Mouse (Mus musculus) heart, adult 18-20 months (tissue): ENCODE measurements around the gene Bcap29. TPM values are rescaled to one million over a fixed set of nuclear protein-coding genes. Genes with fewer than 3 reads are reported as not detected.
"Not testable (repeated sequence)": the region's sequence is repeated elsewhere in the genome, so short reads cannot be mapped to it uniquely, and the experiment has no call there.

Experiments used
- DNase-seq, 2 experiments: peaks; one replicate each; pipeline ENCODE4 v3.0.0; 2021 to 2022; ENCODE audit warnings: mixed read lengths in 1 of 2
- long read RNA-seq, 2 experiments: library from polyadenylated mRNA; stranded (forward); transcript quantifications; one replicate each; pipeline ENCODE4 v2.0.0; 2021
- total RNA-seq, 2 experiments: library from RNA; stranded (reverse); gene quantifications; 2 replicates each; pipeline ENCODE4 v1.2.3; 2021

Gene Bcap29
- total RNA-seq = 10 to 100 TPM; 32.2 to 39.2 TPM
- long read RNA-seq, experiment 1, full-length matches to known transcripts = 64 of 72 reads
- long read RNA-seq, experiment 1, partial matches to known transcripts = 1 of 72 reads
- long read RNA-seq, experiment 1, other reads (novel, unspliced or antisense) = 7 of 72 reads
- long read RNA-seq, experiment 2, full-length matches to known transcripts = 29 of 31 reads
- long read RNA-seq, experiment 2, partial matches to known transcripts = 1 of 31 reads
- long read RNA-seq, experiment 2, other reads (novel, unspliced or antisense) = 1 of 31 reads

GRCm38 (mm10) chr12:31634343-31635239 lies at the start of gene Bcap29:
Gene Bcap29 (minus strand): TSS chr12:31634658.
- DNase-seq = peak; percentile 82 to 83

- DNase-seq = no peak
These were observed 32.7 kb upstream of the Bcap29 start for GRCm38 (mm10) chr12:31667187-31667586.

DNA sequence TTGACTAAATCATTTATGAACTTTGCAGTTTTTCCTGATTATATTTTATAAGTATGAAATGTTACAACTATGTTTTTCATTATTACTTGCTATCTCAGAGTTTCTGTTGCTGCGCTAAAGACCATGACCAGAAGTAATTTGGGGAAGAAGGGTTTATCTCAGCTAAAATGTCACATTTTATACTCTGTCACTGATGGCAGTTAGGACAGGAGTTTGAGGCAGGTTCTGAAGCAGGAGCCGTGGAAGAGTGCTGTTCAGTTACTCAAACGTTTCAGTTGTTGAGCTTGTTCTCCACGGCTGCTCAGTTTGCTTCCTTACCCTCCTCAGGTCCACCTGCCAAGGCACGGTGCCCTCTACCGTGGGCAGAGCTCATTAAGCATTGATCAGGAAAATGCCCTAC lies 31.5 kb upstream of the Bcap29 start:
- DNase-seq = no peak

DNA sequence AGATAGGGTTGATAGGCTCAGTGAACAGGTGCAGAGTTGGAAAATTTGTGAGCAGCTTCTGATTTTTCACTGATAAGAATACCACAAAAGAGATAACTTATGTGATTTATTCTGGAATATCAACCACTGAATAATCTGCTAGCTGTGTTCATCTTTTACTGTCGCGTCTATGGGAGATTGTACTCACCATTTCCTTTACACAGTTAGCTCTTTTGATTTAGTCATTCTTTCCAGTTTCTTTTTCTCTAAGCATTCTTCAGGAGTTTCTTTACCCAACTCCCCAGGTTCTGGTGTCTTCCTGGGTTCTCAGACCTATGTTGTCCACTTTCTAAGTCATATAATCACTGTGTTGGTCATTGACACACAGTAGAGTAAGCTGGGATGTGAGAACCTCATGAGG lies 22.4 kb upstream of the Bcap29 start:
- DNase-seq = no peak

DNA sequence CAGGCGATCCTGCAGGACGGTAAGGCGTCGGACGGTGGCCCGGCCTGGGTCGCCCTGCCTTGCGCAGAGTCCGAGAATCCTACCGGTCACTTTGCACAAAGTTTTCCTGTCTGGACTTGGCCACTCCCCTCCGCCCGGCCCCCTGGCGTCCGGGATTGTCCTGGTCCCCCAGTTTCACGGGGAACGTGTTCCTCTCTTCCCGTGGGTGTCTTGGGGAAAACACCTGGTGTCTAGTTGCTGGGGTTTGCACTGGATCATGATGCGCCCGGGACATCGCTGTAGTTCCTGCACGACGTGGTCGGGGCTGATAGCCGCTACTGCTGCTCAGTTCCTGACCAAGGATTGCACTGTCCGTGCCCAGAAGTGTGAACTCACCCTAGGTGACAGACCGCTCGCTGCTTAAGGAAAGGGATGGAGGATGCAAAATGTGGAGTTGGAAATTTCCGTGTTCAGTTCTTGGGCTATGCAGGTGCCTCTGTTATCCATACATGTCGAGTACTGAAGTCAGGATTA lies 20.6 kb upstream of the Bcap29 start:
- no peak for DNase-seq

GRCm38 (mm10) chr12:31654197-31654964 lies 19.9 kb upstream of the Bcap29 start, which contains the start of the genes Dus4l and Cog5:
Gene Dus4l (minus strand): TSS chr12:31654826.
Gene Cog5 (plus strand): TSS chr12:31654869.
- DNase-seq = peak; percentile 96 to 100

DNA sequence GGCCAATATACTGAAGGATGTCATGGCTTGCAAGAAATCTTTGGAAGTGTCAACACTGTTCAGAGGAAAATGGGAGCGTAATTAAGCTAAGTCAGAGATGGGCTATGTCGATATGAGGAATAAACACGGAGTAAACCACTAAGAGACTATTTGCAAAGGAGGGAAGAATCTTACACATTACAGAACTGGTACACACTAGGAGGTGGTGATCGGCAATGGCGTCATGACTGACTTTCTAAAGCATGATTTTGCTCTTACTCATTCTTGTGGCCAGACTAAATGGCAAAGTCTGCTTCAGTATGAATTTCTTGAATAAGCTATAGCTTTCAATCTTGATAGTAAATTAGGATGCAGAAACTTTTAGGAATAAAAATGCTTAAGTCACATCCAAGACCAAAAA lies 19.2 kb upstream of the Bcap29 start:
- no peak for DNase-seq

GRCm38 (mm10) chr12:31635240-31635607 lies 766 bp upstream of the Bcap29 start:
- no peak for DNase-seq

- peak in 1 of 2 experiments; percentile 6 for DNase-seq
These were observed 502 bp downstream of the Bcap29 start for GRCm38 (mm10) chr12:31633970-31634342.

GRCm38 (mm10) chr12:31628396-31628795 lies 6.1 kb downstream of the Bcap29 start:
- DNase-seq = not testable (repeated sequence)

DNA sequence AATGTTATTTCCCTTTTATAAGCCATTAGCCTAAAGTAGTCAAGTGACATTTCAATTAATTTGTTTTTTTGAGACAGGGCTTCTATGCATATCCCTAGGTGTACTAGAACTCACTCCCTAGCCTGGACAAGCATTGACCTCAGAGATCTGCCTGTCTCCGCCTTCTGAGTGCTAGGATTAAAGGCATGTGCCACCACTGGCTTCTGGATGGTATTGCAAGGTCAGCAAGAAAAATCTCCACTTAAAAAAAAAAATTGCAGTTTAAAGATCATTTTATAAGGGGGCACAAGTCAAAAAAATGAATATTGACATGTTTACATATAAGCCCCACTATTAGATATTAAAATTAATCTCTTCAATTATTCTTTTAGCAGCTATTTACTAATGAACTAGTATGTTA lies 9.4 kb downstream of the Bcap29 start:
- DNase-seq = no peak

DNA sequence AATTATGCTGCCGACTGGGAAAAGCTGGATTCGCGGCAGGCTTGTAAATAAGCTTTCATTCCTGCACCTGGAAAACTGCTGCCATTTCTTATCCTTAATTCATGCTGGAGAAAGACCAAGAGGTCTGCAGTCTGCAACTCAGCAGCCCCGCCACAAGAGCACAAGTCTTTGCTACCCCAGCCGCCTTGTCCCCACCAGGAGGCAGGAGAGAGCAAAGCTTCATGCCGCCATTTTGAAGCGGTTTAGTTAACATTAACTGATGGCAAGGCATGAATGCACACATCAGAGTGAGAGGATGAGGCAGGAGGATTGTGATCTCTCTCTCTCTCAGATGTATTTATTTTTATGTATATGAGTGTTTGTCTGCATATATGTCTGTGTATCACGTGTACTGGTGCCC lies 14.4 kb downstream of the Bcap29 start:
- DNase-seq = no peak

GRCm38 (mm10) chr12:31613353-31613752 lies 21.1 kb downstream of the Bcap29 start:
- no peak for DNase-seq

- no peak for DNase-seq
These were observed 26.3 kb downstream of the Bcap29 start for GRCm38 (mm10) chr12:31608138-31608537.

GRCm38 (mm10) chr12:31604894-31605293 lies 29.6 kb downstream of the Bcap29 start:
- no peak for DNase-seq

GRCm38 (mm10) chr12:31603586-31603985 lies 30.9 kb downstream of the Bcap29 start:
- no peak for DNase-seq

DNA sequence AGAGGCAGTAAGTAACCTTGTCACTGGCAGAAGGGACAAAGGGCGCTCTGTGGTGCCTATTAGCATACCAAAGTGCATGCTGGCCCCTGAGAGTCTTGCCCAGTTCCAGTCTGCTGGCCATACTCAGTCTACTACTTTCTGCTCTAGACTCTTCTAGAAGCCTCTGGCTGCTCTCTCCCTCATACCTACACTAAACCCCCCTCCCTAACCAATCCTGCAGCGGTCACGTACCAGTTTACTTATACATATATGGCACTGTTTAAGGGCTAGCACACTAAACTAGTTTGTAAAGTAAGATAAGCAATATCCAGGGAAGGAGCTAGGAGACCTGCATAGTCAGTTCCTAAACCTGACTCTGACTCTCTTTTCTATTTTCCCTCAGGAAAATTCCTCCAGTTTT lies 40.2 kb downstream of the Bcap29 start:
- DNase-seq = no peak

- DNase-seq = no peak
These were observed 42.4 kb downstream of the Bcap29 start for GRCm38 (mm10) chr12:31592011-31592410.

DNA sequence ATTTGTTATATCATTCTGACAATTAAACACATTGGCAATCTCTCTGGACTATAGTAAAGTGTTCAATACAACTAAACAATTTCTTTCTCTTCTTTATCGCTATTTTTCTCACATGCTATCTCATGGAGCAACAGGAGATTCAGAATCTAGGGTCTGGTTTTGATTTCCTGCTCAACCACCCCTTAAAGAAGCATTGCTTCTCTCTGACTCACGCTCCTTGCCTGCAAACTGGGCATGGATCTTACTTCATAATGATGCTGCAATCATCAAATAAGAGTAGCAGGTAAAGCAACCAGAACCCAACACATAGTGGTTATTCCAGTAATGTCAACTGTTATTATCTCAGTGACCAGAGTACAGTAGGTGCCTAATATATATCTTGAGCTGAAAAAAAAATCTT lies 50.7 kb downstream of the Bcap29 start:
- DNase-seq = no peak

- no peak for DNase-seq
These were observed 52.4 kb downstream of the Bcap29 start for GRCm38 (mm10) chr12:31582081-31582480.

GRCm38 (mm10) chr12:31581319-31581810 lies 53.1 kb downstream of the Bcap29 start:
- no peak for DNase-seq

DNA sequence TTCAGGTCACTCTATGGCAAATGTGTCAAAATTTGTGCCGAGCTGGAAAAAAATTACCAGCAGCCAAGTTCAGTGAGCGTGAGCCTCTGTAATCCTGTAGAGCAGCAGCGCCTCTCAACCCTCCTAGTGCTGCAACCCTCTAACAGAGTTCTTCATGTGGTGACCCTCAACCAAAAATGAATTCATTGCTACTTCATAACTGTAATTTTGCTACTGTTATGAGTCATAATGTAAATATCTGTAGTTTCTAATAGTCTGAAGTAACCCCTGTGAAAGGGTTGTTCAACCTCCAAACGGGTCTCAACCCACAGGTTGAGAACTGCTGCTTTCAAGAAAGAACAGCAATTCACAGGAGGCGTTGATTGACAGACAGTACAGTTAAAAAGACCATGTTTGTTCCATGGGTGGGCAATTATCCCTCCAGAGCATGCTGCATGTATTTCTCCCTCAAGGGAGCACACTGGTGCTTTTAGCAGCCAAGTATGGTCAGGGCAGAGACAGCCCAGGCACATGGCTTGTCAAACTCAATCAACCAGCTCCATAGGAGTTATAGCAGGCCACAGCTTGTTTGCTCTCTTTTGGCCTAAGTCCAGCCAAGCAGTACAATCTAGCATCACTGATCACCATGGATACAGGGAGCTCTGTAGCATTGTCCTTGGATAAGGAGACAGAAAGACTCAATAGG lies 53.7 kb downstream of the Bcap29 start:
- no peak for DNase-seq
